Mouse (Mus musculus) cerebellum, postnatal 25 days (tissue): Measurements from ENCODE around the gene Nox3.

ENCODE experiments used
- DNase-seq, 2 experiments: peaks; one replicate each; pipeline ENCODE4 v3.0.0; 2021; ENCODE audit warnings: mixed read lengths in 2 of 2

The Nox3 gene

DNA sequence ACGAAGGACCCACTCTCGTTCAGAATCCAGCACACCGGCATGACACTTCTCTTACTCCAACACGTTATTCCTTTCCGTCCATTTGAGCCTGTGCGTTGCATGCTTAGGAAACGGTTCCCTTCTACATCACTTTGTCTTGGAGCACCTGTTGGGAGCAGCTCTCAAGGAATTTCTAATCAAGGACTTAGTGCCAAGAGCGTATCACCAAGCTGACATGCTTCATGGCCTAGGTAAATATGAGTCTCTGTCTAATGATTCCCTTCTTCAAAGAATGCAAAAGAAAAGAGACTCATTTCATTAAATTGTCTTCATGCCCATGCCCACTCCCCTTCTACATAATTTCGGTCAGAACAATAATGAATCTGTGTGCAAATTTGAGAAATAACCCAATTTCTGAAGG is at the start of gene Nox3:
Nox3 (minus strand) TSS at position 101 of the 400 bp plus-strand sequence.
- no peak for DNase-seq

DNA sequence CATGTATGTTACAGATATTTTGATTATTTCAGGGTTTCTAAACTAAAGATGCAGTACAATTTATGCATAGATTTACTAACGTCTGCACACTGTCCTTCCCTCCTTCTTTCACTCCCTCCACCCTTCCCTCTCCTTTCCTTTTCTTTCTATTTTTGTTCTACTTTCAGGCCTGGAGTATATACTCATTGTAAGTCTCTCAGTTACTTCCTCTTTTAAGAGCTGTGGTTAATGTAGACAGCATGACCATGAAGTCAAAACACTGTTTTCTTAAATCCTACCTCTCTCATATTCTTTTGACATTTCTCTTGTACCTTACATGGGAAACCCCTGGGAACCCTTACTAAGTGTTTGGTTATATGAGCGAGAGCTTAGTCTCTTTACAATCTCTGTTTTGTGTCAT is 48.3 kb upstream of the Nox3 start:
- DNase-seq = no peak

GRCm38 (mm10) chr17:3736936-3737335 is 40.9 kb upstream of the Nox3 start:
- no peak for DNase-seq

- DNase-seq = no peak
Measured at GRCm38 (mm10) chr17:3734286-3734685, 38.2 kb upstream of the Nox3 start.

DNA sequence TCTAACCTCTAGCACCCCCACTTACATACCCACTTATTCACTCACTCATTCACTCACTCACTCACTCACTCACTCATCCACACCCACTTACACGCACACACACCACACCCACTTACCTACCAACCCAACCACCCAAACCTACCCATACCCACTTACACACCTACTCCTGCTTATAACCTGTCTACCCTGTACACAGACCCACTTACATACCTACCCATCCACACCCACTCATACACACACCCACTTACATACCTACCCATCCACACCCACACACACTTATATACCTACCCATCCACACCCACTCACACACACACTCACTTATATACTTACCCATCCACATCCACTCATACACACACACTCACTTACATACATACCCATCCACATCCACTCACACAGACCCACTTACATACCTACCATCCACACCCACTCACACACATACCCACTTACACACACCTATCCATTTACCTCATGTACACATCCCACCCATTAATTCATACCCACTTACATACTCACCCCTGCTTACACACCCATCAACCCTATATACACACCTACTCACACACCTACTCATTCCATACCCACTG is 9.4 kb upstream of the Nox3 start:
- no peak for DNase-seq

DNA sequence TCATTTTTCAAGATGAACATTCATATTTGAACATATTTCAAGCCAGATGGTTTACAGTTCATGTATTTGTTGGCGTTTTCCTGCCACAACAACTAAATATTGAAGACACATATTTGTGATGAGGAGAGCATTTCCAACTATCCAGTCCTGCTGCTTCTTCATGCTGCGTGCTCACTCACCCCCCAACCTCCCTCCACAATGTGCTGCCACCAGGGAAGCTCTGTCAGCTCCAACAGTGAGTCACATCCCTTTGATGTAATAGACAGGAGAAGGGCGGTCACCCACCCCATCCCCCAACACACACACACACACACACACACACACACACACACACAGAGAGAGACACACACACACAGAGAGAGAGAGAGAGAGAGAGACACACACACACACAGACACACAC is 6.3 kb upstream of the Nox3 start:
- no peak for DNase-seq

GRCm38 (mm10) chr17:3692817-3693216 is 3.2 kb downstream of the Nox3 start:
- DNase-seq = no peak

DNA sequence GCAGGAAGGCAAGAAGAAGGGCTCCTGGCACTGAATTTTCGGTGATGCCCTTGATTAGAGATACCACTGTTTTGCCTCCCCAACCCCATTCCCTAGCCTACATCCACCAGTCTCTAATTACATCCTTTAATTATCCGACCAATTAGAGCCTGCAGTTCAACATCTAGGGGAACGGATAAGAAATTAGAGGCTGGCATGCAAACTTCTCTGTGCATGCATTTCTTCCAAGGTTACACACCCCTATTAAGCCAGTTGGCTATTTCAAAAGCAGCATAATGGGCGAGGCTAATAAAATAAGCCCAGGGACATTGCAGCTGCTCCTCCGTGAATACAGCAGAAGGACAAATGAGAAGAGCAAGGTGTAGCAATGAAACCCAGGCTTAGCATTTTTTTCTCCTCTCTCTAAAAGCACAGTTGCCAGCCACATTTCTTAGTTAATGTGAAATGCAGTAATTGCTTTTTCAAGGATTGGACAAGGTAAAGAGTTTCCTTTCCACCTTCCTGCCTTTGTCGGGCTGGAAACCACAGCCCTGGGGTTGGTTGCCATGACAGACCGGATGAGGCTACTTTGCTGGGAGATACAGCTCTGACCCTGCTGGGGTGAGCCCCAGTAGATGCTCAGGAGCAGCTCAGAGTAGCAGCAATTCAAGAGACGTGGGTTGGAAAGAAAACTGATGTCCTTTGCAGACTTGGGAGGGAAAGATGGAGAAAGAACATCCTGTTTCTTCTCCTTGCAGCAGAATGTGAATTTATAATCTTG is 5.4 kb downstream of the Nox3 start:
- DNase-seq = no peak

DNA sequence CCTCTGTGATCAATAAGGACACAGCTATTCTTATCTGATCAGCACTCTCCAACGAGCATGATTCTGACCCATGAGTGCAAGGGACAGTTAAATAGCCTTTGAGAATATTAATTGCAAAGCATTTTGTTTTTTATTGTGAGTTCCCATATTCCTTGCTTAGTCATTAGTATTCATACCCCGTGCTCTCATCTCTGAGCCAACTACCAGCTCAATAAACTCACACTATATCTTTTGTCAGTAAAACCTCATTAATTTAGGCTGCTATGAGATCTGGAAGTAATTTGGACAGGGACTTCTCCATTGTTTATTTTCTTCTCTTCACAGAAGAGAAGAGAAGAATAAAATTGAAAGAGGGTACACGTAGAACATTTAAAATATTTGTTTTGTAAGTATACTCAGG is 12.4 kb downstream of the Nox3 start:
- DNase-seq = no peak

DNA sequence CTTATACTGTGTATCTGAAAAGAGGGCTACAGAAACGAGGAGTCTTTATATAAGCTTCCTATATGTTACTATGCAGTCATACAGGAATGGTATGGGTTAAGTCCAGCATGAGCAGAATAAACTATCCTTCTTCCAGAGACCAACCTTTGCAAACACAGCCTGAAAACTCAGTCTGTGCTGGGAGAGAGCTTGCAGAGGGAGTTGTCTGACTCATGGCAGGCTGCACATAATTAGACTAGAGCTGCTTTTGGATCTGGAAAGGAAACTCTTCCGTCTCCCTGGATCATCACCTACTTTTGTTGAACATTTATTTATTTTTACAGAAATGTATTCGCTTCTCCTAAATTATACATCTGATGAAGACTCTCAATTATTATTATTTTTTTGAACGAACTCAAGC is 26.8 kb downstream of the Nox3 start:
- DNase-seq = no peak

- DNase-seq = no peak
Measured at GRCm38 (mm10) chr17:3667287-3667686, 28.8 kb downstream of the Nox3 start.

GRCm38 (mm10) chr17:3665321-3665720 is 30.7 kb downstream of the Nox3 start:
- DNase-seq = no peak

DNA sequence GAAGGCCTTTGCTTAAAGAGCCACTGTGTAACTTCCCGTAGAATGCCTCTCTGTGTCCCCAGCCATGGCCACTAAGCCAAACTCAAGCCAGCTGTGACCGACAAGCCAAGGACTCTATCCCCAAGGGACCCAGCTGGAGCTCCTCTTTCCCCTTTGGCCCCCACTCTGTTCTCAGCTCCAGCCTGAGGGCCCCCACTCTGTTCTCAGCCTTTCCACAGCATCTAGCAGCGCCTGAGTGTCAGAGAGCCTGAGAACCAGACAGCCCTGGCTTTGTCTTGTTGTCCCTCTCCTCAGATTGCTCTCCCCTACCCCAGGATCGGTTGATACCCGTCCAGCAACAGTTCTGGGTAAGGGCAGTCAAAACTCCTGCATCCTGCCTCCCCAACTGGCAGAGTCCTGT is 36.6 kb downstream of the Nox3 start:
- DNase-seq = no peak

- DNase-seq = no peak
Measured at GRCm38 (mm10) chr17:3650377-3650776, 45.7 kb downstream of the Nox3 start.

DNA sequence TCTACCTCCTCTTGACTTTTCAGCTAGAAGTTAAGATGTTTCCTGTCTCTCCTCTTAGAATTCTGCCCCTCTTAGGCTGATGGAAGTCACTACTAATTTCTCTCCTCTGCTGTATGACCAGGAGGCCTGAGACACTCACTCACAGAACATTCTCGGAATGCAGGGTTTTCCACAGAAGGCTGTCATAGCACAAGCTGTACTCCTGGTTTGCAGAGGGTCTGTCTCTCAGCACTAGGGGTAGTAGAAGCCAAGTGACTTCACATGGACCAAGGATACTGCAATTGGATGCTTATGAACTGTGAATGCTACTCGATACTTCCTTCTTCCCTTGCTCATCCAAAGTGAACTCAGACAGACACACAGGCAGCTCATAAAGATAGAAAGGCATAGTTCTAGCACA is 52.5 kb downstream of the Nox3 start:
- DNase-seq = no peak

- DNase-seq = no peak
Measured at GRCm38 (mm10) chr17:3641456-3641855, 54.6 kb downstream of the Nox3 start.

- DNase-seq = no peak
Measured at GRCm38 (mm10) chr17:3638757-3639156, 57.3 kb downstream of the Nox3 start.

- DNase-seq = no peak
Measured at GRCm38 (mm10) chr17:3632501-3632900, 63.6 kb downstream of the Nox3 start.

DNA sequence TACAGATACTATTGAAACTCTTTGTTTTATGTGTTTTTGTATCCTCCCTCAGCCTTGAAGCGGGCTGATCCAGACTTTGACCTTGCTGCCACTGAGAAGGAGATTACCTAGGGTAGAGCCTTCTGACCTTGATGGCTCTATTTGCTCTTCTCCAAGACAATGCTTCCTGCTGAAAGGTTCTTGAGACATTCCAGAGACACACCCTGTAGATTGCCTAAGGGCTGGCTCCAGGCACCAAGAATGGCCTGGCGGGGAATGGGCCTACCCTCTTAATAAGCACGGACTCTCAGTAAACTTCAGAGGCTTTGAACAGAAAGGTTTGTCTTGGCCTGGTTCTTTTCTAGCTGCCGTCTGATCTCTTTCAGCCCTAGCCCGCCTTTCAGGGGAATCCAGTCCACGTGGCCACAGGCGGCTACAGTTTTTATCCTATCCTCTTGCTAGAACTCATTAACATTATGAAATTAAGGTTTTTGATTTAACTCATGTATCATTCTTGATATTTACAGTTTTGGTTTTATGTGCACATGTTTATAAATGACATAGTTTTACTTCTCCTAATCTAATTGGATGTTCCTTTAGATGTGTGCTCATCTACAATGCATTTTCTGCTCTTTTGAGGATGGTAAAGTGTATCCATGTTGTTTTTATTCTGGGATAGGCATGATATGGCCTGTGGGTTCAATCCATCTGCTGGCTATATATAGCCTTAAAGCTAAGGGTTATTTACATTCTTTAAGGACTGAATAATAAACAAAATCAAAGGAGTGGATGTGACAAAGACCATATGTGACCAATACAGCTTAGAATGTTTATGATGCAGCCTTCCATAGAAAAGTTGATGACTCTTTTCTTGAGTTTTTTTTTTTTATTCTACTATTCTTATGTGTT is 79.5 kb downstream of the Nox3 start:
- DNase-seq = no peak

DNA sequence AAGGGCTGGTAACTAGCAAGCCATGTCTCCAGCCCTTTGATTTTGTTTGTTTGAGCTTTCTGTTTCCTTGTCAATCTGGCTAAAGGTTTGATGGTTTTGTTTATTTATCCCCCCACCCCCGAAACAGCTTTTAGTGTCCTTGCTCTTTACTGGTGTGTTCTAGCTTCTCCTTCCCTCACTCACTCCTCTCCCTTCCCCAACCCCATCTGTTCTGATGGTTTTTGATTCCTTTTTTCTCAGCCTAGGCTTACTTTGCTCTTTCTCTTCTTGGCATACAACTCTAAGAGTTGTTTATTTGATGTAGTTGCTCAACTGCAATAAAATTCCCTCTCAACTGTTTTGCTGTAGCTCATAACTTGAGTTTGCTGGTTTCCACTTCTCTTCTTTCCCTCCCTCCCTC is 80.5 kb downstream of the Nox3 start:
- no peak for DNase-seq

- DNase-seq = no peak
Measured at GRCm38 (mm10) chr17:3611781-3612075, 84.3 kb downstream of the Nox3 start.

DNA sequence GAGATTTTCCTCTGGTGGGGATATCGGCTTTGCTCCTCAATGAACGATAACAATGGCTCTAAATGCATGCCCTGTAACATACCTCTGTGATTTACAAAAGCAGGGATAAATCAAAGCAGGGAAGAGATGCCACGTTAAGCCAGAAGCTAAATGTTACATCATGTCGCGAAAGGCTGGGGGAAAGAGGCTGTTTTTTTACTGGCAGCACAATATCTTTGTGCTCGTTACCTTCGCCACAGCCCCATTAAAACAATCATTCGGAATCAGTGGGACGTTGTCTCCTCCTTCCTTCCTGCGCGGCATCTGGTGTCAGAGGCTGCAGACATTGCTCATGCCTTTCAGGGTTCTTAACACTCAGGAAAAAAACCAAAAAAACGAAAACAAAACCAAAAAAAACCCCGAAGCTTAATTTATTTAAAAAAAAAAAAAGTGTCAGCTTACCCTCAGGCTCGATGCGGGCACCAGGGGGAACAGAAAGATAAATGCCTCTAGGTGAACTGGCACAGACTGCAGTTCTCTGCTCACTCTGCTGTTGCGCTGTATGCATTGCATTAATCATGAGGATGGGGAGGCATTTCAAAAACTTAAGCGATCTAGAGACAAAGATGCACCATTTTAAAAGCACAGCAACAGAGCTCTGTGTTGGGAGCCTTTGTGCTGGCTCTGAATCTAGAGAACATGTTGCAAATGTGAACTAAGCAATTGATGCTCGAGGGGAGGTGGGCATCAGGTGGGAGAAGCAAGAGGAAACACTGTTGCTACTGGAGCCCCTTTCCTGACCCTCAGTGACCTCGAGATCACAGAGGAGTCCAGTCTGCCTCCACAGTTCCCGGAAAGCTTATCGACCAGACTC is 84.9 kb downstream of the Nox3 start:
- DNase-seq = peak; percentile 40 to 44

- peak in 1 of 2 experiments; percentile 3 for DNase-seq
Measured at GRCm38 (mm10) chr17:3610307-3610754, 85.7 kb downstream of the Nox3 start.
